Mouse (Mus musculus): ENCODE measurements at regions not wholly inside any gene's neighbourhood (a gene's known extent, or its start where the extent isn't known, plus 50 kb on each side); places are given as distances from the start of the nearest gene placed in this dataset.

- H3K4me1 ChIP-seq = no peaks in the 10 kb centered on the region
- no peaks in the 10 kb centered on the region for H3K36me3 ChIP-seq (replicated peaks)
- 93% methylated on average over 1 of the region's 1 CpGs for WGBS
- H3K27me3 ChIP-seq (replicated peaks; ENCODE audit: low read depth, poor library complexity, severe bottlenecking) = no peaks in the 10 kb centered on the region
- no peak overlapping the region for H3K27ac ChIP-seq (replicated peaks)
- no peak for DNase-seq (ENCODE audit: low spot score)
- H3K9me3 ChIP-seq = no peaks in the 10 kb centered on the region
- H3K4me3 ChIP-seq = no peak overlapping the region
These were observed 539.2 kb upstream of the Mpdz start for GRCm38 (mm10) chr4:81981811-81982210.

DNA sequence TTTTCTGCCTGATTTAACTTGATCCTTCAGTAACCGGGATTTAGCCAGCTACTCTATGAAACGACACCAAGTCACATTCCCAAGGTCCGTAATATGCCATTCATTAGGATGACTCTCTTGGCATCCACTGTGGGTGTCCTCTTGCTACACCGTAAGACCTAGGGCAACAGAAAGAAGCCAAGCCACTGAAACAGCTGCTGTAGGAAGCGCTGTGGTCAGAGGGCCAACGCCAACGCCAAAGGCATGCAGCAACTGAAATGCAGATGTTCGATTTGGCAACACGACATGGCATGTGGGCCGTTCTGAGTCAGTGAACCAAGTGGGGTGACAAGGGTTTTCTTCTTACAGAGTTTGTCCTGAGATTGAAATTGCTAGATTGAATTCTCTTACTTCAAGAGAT, 527.9 kb upstream of the Mpdz start:
- H3K4me1 ChIP-seq = 0 out of 2 replicates have a peak, but pooled peaks cover 3% of the 10 kb centered on the region
- no peak for DNase-seq (ENCODE audit: low spot score)
- no peaks in the 10 kb centered on the region for H3K36me3 ChIP-seq (replicated peaks)
- whole genome bisulfite sequencing = 85% methylated on average over 10 of the region's 10 CpGs
- H3K4me3 ChIP-seq = no peak overlapping the region
- H3K27ac ChIP-seq (replicated peaks) = no peak overlapping the region
- H3K9me3 ChIP-seq = no peaks in the 10 kb centered on the region
- H3K27me3 ChIP-seq (replicated peaks; ENCODE audit: low read depth, poor library complexity, severe bottlenecking) = no peaks in the 10 kb centered on the region

DNA sequence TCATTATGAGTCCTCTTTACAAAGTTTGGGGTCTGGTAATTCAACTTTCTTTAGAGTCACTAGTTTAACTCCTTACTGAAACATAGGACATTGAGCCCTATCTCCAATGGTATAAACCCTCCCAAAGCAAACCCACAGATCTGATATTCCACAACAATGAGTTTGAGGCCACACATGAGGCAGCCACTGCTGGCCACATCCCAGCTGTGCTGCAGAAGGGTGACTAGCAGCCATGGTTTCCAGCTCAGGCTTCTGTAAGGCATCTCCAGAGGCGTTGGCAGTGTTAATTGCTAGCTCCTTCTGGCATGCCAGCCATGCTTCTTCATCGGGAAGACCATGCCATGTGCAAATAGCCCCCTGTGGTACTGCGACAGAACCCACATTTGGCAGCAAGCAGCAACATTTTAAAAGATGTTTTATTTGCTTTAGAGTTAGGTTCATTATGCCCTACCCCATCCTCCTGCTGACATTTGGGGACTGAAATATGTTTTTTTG, 527.1 kb upstream of the Mpdz start:
- Histone ChIP-seq H3K4me3 (no peak overlapping the region), H3K36me3 (replicated peaks) (no peaks in the 10 kb centered on the region), H3K27me3 (replicated peaks; ENCODE audit: low read depth, poor library complexity, severe bottlenecking) (no peaks in the 10 kb centered on the region), H3K27ac (replicated peaks) (no peak overlapping the region), H3K9me3 (no peaks in the 10 kb centered on the region), H3K4me1 (0 out of 2 replicates have a peak, but pooled peaks cover 3% of the 10 kb centered on the region)
- WGBS = 76% methylated on average over 3 of the region's 3 CpGs
- no peak for DNase-seq (ENCODE audit: low spot score)

- WGBS = 76% methylated on average over 1 of the region's 1 CpGs
- DNase-seq (ENCODE audit: low spot score) = no peak
- no peak overlapping the region for H3K4me3 ChIP-seq
These were observed 523.5 kb upstream of the Mpdz start for GRCm38 (mm10) chr4:81966054-81966623.

DNA sequence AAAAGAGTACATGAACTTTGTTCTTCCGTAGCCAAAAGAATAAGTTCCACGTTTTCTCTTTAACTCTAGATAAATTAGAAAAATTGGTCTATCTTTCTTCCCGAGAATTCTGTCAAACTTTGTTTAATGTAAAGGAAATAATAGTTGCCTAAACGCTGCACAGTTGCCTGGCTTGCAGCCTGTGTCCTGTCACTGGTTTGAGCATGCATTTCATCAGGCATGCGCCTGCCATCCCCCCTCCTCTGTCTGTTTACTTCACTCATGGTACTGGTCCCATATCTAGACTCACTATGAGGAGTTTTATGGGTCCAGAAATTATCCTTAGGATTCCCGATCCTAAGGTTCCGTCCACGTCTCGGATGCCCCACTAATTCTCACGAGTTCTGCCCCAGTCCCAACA, 520.5 kb upstream of the Mpdz start:
- H3K4me1 ChIP-seq = peaks cover 4% of the 10 kb centered on the region; the same call in 1 of the 2 replicates
- no peaks in the 10 kb centered on the region for H3K36me3 ChIP-seq (replicated peaks)
- no peaks in the 10 kb centered on the region for H3K9me3 ChIP-seq
- WGBS = 83% methylated on average over 10 of the region's 10 CpGs
- H3K27ac ChIP-seq (replicated peaks) = no peak overlapping the region
- H3K4me3 ChIP-seq = no peak overlapping the region
- H3K27me3 ChIP-seq (replicated peaks; ENCODE audit: low read depth, poor library complexity, severe bottlenecking) = no peaks in the 10 kb centered on the region
- DNase-seq (ENCODE audit: low spot score) = no peak

More at GRCm38 (mm10) chr4:81966054-81966623, 523.5 kb upstream of the Mpdz start:
- Histone ChIP-seq H3K36me3 (replicated peaks) (no peaks in the 10 kb centered on the region), H3K9me3 (no peaks in the 10 kb centered on the region), H3K4me1 (0 out of 2 replicates have a peak, but pooled peaks cover 5% of the 10 kb centered on the region), H3K27ac (replicated peaks) (no peak overlapping the region), H3K27me3 (replicated peaks; ENCODE audit: low read depth, poor library complexity, severe bottlenecking) (no peaks in the 10 kb centered on the region)

DNA sequence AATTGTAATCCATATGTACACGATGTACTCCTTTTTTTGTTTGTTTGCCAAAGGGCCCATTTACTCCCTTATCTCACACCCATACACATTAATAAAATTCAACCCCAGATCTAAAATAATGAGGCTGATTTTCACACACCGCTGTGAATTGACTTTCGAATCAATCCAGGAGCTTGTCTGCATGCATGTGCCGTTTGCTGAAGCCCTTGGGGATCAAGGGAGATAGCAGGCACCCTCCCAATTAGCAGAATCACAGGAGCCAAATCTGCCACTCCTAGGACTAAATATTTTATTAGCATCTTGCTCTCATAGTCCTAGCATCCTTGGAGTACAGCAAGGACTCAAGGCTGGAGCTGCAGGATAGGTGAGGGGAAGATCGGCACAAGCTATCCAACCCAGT, 520.0 kb upstream of the Mpdz start:
- DNase-seq (ENCODE audit: low spot score) = no peak
- no peaks in the 10 kb centered on the region for H3K9me3 ChIP-seq
- no peak overlapping the region for H3K4me3 ChIP-seq
- no peaks in the 10 kb centered on the region for H3K36me3 ChIP-seq (replicated peaks)
- peaks cover 9% of the 10 kb centered on the region for H3K4me1 ChIP-seq
- H3K27ac ChIP-seq (replicated peaks) = no peak overlapping the region
- WGBS = 83% methylated on average over 5 of the region's 5 CpGs
- no peaks in the 10 kb centered on the region for H3K27me3 ChIP-seq (replicated peaks; ENCODE audit: low read depth, poor library complexity, severe bottlenecking)

DNA sequence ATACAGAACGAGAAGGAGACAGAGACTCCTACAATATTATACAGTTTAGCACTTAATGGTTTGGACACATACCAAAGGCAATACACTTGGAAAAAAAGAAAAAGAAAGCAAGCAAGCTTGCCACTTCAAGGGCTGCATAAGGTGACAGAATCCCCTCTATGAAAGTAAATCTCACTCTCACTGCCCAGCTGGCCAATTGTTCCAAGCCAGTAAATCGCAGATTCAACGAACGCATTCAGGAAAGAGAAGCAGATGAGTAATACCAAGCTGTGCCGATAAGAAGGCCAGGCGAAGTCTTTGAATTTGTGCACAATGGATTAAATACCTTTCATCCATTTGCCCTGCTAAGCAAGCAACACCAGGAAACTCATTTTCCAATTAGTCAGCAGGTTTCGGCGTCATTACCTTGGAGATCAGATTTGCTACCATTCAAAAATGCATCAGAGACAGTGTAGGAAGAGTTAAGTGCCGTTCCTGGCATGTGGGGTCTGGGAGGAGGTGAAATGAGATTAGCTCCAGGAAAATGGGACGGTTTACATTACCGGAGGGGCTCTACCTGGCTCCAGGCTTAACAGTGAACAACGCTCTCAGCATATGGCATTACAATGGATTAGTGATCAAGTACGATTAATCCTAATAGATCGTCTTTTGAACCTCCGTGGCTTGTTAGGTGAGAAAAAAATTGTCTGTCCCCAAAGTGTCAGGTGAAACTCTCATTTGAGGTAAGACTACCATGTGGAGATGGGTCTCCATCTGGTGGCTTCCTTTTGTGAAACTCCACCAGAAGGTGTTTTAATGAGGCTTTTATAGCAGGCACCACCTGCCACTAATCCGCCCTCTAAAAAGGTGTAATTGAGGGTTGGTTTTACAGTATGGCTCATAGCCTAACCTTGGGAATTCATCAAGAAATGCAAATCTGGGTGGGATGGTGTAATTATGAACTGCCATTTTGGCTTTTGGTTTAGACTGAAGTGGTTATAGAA, 518.2 kb upstream of the Mpdz start:
- WGBS = 73% methylated on average over 16 of the region's 16 CpGs

DNA sequence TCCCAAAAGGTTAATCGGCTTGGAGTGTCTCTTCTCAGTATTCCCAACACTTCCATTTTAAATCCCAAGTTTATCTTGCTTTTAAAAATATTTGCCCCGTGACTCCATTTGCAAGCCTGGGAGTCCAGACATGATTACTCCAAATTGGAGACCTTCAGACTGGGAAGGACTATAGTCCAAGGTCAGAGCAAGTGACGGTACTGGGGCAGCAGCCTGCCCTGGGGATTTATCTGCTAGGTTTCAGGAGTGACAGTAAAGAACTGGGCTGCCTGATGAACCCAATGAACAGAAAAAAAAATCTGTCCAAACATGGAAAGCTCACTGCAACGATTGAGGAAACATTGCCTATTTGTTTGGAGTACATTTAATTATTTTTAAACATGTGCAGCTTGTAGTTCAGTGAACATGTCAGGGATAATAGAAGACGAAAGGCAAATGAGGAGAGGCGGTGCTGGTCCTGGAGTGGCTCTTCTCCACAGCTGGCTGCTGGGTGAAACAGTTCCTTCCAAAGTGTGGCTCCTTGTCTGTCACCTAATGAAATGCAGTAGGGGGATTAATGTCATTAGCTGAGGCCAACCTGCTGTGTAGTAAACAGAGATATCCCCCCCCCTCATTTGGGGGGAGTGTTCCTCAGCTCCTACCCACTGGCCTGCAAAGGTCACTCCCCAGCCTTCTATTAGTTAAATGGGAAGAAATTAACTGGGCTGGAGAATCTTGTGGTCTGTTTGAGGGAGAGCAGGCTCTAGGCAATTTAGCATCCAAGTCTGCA, 514.5 kb upstream of the Mpdz start:
- no peaks in the 10 kb centered on the region for H3K27me3 ChIP-seq (replicated peaks; ENCODE audit: low read depth, poor library complexity, severe bottlenecking)
- no peaks in the 10 kb centered on the region for H3K36me3 ChIP-seq (replicated peaks)
- no peaks in the 10 kb centered on the region for H3K9me3 ChIP-seq
- DNase-seq (ENCODE audit: low spot score) = peak; percentile 44
- 32% methylated on average over 6 of the region's 6 CpGs for WGBS
- no peak overlapping the region for H3K27ac ChIP-seq (replicated peaks)
- H3K4me1 ChIP-seq = peaks cover 22% of the 10 kb centered on the region
- H3K4me3 ChIP-seq = no peak overlapping the region

More for the DNA sequence above, 518.2 kb upstream of the Mpdz start:
- Histone ChIP-seq H3K36me3 (replicated peaks) (no peaks in the 10 kb centered on the region), H3K4me1 (peaks cover 18% of the 10 kb centered on the region), H3K27me3 (replicated peaks; ENCODE audit: low read depth, poor library complexity, severe bottlenecking) (no peaks in the 10 kb centered on the region), H3K9me3 (no peaks in the 10 kb centered on the region), H3K4me3 (no peak overlapping the region), H3K27ac (replicated peaks) (no peak overlapping the region)
- DNase-seq (ENCODE audit: low spot score) = no peak

GRCm38 (mm10) chr4:81953023-81953422, 510.4 kb upstream of the Mpdz start:
- WGBS = 44% methylated on average over 4 of the region's 4 CpGs
- no peak overlapping the region; the same call in 1 of the 2 replicates for H3K27ac ChIP-seq (replicated peaks)

DNA sequence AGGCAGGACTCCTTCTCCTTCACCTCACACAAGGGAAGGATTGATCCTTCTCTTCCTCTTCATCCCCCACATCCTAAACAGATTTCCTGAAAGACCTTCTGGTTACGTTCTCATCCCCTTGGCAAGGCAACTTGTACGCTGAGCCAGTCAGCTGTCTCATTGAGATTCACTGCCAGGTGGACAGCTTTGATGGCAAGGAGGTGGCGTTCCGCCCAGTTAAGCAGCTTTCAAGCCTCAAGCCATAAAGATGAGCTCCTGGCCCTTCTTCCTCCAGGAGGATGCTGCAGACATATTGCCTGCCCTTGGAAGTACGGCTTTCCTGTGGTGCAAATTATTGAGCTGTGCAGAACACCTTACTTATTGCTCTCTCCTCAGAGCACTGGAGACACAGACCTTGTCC, 494.8 kb upstream of the Mpdz start:
- no peak for DNase-seq (ENCODE audit: low spot score)
- H3K27ac ChIP-seq (replicated peaks) = no peak overlapping the region
- 79% methylated on average over 5 of the region's 5 CpGs for whole genome bisulfite sequencing
- H3K9me3 ChIP-seq = no peaks in the 10 kb centered on the region
- H3K4me3 ChIP-seq = no peak overlapping the region
- H3K27me3 ChIP-seq (replicated peaks; ENCODE audit: low read depth, poor library complexity, severe bottlenecking) = no peaks in the 10 kb centered on the region
- H3K36me3 ChIP-seq (replicated peaks) = no peaks in the 10 kb centered on the region
- no peaks in the 10 kb centered on the region for H3K4me1 ChIP-seq

More at GRCm38 (mm10) chr4:81953023-81953422, 510.4 kb upstream of the Mpdz start:
- Histone ChIP-seq H3K36me3 (replicated peaks) (no peaks in the 10 kb centered on the region), H3K27me3 (replicated peaks; ENCODE audit: low read depth, poor library complexity, severe bottlenecking) (no peaks in the 10 kb centered on the region), H3K4me3 (no peak overlapping the region), H3K9me3 (no peaks in the 10 kb centered on the region), H3K4me1 (peaks cover 20% of the 10 kb centered on the region)
- DNase-seq (ENCODE audit: low spot score) = no peak

GRCm38 (mm10) chr4:81930956-81931355, 488.3 kb upstream of the Mpdz start:
- peaks cover 16% of the 10 kb centered on the region for H3K4me1 ChIP-seq
- WGBS = 75% methylated on average over 1 of the region's 1 CpGs
- H3K9me3 ChIP-seq = no peaks in the 10 kb centered on the region
- DNase-seq (ENCODE audit: low spot score) = no peak
- H3K27me3 ChIP-seq (replicated peaks; ENCODE audit: low read depth, poor library complexity, severe bottlenecking) = no peaks in the 10 kb centered on the region
- no peak overlapping the region for H3K4me3 ChIP-seq
- H3K27ac ChIP-seq (replicated peaks) = no peak overlapping the region
- no peaks in the 10 kb centered on the region for H3K36me3 ChIP-seq (replicated peaks)

- H3K27ac ChIP-seq (replicated peaks) = no peak overlapping the region
- H3K36me3 ChIP-seq (replicated peaks) = no peaks in the 10 kb centered on the region
- H3K27me3 ChIP-seq (replicated peaks; ENCODE audit: low read depth, poor library complexity, severe bottlenecking) = no peaks in the 10 kb centered on the region
- H3K4me3 ChIP-seq = no peak overlapping the region
- no peaks in the 10 kb centered on the region for H3K9me3 ChIP-seq
- no peak for DNase-seq (ENCODE audit: low spot score)
- peaks cover 18% of the 10 kb centered on the region for H3K4me1 ChIP-seq
- 44% methylated on average over 9 of the region's 9 CpGs for WGBS
These were observed 486.1 kb upstream of the Mpdz start for GRCm38 (mm10) chr4:81928581-81929244.

All from embryonic facial prominence, embryonic 10.5 days (tissue).